Mouse (Mus musculus) layer of hippocampus, postnatal 10 days (tissue): ENCODE results near the gene Larp4b. TPM values are rescaled to one million over a fixed set of nuclear protein-coding genes. Genes with fewer than 3 reads are reported as not detected.
"Not testable (repeated sequence)": the region's sequence is repeated elsewhere in the genome, so short reads cannot be mapped to it uniquely, and the experiment has no call there.

Source experiments
- DNase-seq, 2 experiments: peaks; one replicate each; pipeline ENCODE4 v3.0.0; 2021; ENCODE audit warnings: low spot score in 2 of 2
- long read RNA-seq: library from polyadenylated mRNA; stranded (forward); transcript quantifications from one replicate; pipeline ENCODE4 v2.0.0, GENCODE M21; 2023
- total RNA-seq, 2 experiments: library from RNA; stranded (reverse); gene quantifications; 2 replicates each; pipeline ENCODE4 v1.2.3; 2021

Gene Larp4b
- total RNA-seq, result 10 to 100 TPM; 95.8 to 98.1 TPM
- long read RNA-seq, full-length matches to known transcripts, result 10 of 22 reads
- long read RNA-seq, partial matches to known transcripts, result 2 of 22 reads
- long read RNA-seq, other reads (novel, unspliced or antisense), result 10 of 22 reads

- DNase-seq, result peak; percentile 93 to 95
Measured at GRCm38 (mm10) chr13:9093316-9094155, at the start of gene Larp4b. TSS of gene Larp4b (plus strand) at chr13:9093881.

- DNase-seq, result no peak
Measured at GRCm38 (mm10) chr13:9044731-9045130, 49.0 kb upstream of the Larp4b start.

- DNase-seq, result not testable (repeated sequence)
Measured at GRCm38 (mm10) chr13:9052049-9052691, 41.5 kb upstream of the Larp4b start.

- DNase-seq, result no peak
Measured at GRCm38 (mm10) chr13:9057277-9057676, 36.4 kb upstream of the Larp4b start.

GRCm38 (mm10) chr13:9058706-9059105 lies 35.0 kb upstream of the Larp4b start:
- no peak for DNase-seq

DNA sequence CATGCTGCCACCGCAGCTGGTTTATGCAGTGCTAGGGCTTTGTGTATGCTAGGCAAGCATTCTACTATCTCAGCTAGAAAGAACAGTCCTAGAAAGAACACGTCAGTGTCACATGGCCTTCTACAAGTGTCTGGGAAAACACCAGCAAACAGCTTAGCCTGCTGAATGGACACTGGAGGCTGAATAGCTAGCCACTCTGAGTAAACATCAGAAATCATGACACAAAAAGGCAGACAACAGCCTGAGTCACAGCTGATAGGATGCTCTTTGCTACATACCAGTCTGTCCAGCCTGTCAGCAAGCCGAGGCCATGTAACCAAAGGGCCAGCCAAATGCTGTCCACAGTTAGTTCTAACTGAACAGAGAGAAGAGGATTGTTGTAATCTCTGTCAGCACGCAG lies 32.3 kb upstream of the Larp4b start:
- no peak for DNase-seq

DNA sequence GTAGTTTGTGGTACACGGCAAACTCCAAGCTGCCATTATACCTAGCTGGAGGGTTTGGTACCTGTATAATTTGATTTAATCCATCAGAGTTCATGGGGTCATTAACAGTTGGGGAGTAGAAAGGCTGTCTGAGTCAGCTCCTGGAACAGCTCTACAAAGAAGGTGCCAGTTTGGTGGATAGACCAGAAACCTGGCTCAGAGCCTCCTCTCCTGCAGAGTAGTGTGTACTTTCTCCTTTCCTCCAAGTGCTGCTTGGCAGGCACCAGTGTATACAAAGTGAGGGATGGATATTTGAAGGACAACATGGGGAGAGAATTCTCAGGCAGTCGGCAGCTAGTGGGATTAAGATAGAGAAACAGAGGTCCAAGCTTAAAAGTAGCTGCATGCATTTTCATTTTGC lies 29.5 kb upstream of the Larp4b start:
- DNase-seq, result no peak

GRCm38 (mm10) chr13:9066107-9066506 lies 27.6 kb upstream of the Larp4b start:
- no peak for DNase-seq

DNA sequence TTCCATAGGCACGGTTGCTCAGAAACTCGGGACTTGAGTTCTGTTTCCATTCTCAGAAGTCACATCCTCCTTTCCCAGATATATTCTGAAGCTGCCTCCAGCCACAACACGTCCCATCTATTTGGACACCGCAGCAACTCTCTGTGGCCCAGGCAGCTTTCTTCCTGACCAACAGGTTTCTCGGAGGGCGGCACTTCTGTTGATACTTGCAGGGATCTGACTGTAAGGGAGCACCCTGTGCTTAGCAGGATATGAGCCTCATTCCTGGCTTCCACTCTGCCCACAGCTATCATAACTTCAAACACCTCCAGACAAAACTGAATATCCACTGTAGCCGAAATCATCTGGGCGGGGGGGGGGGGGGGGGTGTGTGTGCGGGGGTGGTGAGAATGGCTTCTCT lies 22.7 kb upstream of the Larp4b start:
- no peak for DNase-seq

GRCm38 (mm10) chr13:9073818-9074217 lies 19.9 kb upstream of the Larp4b start:
- no peak for DNase-seq

- DNase-seq, result no peak
Measured at GRCm38 (mm10) chr13:9075825-9076592, 17.7 kb upstream of the Larp4b start.

DNA sequence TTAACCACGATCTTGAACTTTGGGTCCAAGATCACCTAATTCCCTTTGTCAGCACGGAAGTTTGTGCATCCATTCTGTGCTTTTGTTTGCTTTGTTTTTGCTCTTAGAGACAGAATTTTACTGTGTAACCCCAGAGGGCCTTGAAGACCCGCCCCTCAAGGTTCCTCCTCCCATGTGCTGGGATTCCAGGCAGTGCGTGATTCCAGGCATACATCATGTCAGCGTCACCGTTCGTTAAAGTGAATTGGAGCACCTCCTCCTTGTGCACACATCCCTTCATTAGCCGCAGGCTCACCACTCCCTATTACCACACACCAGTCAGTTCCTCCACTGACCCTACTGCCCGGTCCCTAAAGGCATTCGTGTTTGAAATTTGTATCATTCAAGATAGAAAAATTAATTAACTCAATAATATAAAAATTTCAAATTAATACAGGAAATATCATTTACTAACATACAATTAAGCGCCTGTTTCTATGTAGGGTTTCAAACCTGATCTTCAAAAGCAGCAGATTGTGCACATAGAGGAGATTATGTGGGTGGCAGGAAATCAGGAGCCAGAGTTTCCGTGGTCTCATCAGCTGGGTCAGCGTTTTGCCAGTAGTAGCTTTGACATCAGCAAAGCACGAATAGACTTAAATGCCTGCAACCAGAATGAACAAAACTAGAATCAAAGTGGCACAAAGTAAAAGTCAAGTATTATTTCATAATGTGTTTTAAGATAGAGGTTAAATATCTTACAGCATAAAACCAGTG lies 11.4 kb upstream of the Larp4b start:
- DNase-seq, result no peak

DNA sequence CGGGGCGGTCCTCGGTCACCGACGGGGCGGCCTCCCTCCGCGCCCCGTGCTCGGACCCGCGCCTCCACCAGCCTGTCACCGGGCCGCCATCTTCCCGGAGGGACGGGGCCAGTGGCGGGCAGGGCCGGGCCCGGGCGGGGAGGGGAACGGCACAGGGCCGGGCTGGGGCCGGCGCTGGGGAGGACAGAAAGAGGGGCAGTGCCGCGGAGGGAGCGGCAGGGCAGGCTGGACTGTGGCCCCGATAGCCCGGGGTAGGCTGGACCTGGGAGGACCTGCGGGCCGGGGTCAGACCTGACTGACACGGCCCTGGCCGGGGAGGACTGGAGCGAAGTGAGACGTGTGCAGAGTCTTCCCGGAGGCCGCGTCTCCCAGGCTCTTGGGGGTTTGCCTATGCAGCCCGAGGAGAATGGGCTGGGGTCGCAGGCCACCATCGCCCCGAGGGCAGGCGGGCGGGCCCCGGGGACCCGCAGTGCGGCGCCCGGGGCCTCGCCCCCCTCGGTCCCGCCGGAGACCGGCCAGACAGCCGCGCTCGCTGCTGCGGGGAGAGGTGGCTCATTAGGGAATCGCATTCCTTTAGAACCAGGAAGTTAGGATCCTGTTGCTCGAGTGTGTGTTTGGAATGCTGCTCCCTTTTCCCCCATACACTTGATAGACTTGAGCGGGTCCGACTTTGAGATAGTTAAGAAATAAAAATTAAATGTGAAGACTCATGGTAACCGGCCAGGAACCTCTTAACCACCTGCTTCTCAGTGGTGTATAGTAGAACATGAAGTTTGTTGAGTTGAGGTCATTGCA lies 702 bp downstream of the Larp4b start:
- peak; percentile 43 to 50 for DNase-seq

GRCm38 (mm10) chr13:9099289-9099688 lies 5.6 kb downstream of the Larp4b start:
- DNase-seq, result no peak

GRCm38 (mm10) chr13:9100517-9100916 lies 6.8 kb downstream of the Larp4b start:
- no peak for DNase-seq

DNA sequence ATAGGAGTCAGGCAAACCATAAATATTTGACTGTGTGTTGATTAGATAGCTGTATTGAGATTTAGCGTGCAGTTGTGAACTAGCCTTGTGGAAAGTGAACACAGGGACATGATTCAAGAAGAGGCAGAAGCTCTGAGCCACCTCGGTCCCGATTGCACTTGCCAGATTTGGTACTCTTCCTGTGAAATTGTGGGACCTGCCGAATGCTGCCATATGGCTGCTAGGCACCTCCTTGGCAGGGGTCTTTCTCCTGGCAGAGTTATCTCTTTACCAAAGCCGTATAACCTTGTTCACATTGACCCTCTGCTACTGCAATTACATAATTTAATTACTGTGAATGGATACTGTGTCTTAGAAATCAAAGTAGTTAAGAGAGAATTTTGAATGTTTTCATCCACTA lies 12.6 kb downstream of the Larp4b start:
- DNase-seq, result no peak

DNA sequence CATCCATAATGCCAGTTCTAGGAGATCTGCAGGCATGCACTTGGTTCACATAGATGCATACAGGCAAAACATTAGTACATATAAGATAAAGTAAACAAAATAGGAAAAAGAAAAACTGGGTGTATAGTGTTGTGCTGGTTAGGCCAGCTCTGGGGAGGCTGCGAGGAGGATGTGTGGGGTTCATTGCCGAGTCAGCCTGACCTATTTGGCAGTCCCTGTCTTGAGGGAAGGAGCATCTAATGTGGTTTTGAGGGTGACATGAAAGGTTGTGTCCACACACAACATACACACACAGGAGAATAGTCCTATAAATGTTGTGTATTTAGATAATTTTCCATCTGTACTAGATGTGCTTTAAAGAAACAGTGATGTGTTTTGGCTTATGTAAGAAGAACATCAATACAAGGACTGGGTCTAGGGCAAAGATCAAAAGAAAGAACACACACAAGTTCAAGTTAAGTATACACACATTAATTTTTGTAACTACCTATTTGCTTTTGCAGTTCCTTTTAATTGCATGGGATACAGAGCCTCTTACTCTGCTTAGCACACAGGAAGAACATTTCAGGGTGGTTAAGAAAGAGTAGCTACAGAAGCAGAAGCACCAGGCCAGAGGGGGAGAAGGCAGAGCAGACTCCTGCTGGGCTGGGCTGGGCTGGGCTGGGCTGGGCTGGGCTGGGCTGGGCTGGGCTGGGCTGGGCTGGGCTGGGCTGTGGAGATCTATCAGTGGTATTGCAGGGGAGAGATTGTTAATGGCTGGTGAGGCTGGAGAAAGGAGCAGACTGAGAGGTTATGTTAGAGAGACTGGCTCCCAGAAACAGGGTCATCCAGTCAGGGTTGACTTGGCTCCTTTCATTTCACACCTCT lies 13.5 kb downstream of the Larp4b start:
- no peak for DNase-seq

DNA sequence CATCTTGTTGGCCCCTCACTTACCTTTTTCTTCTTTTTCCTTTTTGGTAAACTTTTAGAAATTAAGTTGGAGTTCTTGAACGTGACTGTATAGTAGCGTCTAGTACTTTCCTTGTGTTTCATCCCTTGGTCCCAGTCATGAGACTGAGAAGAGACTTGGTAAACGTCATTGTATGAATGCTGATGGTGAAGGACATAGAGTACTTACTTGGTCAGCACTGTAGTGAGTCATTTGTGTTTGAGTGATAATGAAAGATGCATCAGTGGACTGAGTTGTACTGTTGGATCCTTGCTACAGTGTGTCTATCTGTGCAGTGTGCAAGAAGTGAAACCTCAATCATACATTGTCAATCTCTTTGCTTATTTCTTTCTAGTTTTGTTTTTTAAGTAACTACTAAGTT lies 20.1 kb downstream of the Larp4b start:
- DNase-seq, result no peak
